Mouse (Mus musculus): Measurements from ENCODE around the gene Slc36a4. TPM values are rescaled to one million over a fixed set of nuclear protein-coding genes. Genes with fewer than 3 reads are reported as not detected.

Gene Slc36a4
- total RNA-seq (2021): 10 to 100 TPM; 18.2 to 19.3 TPM
- long read RNA-seq, experiment 1, full-length matches to known transcripts: 9 of 21 reads
- long read RNA-seq, experiment 1, partial matches to known transcripts: 2 of 21 reads
- long read RNA-seq, experiment 1, other reads (novel, unspliced or antisense): 10 of 21 reads
- long read RNA-seq, experiment 2, full-length matches to known transcripts: 3 of 11 reads
- long read RNA-seq, experiment 2, partial matches to known transcripts: 1 of 11 reads
- long read RNA-seq, experiment 2, other reads (novel, unspliced or antisense): 7 of 11 reads

- DNase-seq (ENCODE audit: low spot score in 2 of 2): peak; percentile 64 to 79
Measured at GRCm38 (mm10) chr9:15709599-15710381, at the start of gene Slc36a4. Gene Slc36a4 (plus strand): TSS chr9:15709738.

- DNase-seq (ENCODE audit: low spot score in 2 of 2): no peak
Measured at GRCm38 (mm10) chr9:15664606-15665005, 44.9 kb upstream of the Slc36a4 start.

- DNase-seq (ENCODE audit: low spot score in 2 of 2): no peak
Measured at GRCm38 (mm10) chr9:15669452-15669851, 40.1 kb upstream of the Slc36a4 start.

- no peak for DNase-seq (ENCODE audit: low spot score in 2 of 2)
Measured at GRCm38 (mm10) chr9:15670002-15670527, 39.5 kb upstream of the Slc36a4 start.

- no peak for DNase-seq (ENCODE audit: low spot score in 2 of 2)
Measured at GRCm38 (mm10) chr9:15672251-15672650, 37.3 kb upstream of the Slc36a4 start.

- peak; percentile 29 to 67 for DNase-seq (ENCODE audit: low spot score in 2 of 2)
Measured at GRCm38 (mm10) chr9:15681855-15682466, 27.6 kb upstream of the Slc36a4 start.

- DNase-seq (ENCODE audit: low spot score in 2 of 2): peak; percentile 44 to 64
Measured at GRCm38 (mm10) chr9:15685215-15685614, 24.3 kb upstream of the Slc36a4 start.

GRCm38 (mm10) chr9:15687358-15687757 is 22.2 kb upstream of the Slc36a4 start:
- no peak for DNase-seq (ENCODE audit: low spot score in 2 of 2)

GRCm38 (mm10) chr9:15693847-15694246 is 15.7 kb upstream of the Slc36a4 start:
- DNase-seq (ENCODE audit: low spot score in 2 of 2): no peak

GRCm38 (mm10) chr9:15694989-15695388 is 14.5 kb upstream of the Slc36a4 start:
- no peak for DNase-seq (ENCODE audit: low spot score in 2 of 2)

GRCm38 (mm10) chr9:15705706-15706105 is 3.8 kb upstream of the Slc36a4 start:
- DNase-seq (ENCODE audit: low spot score in 2 of 2): no peak

- no peak for DNase-seq (ENCODE audit: low spot score in 2 of 2)
Measured at GRCm38 (mm10) chr9:15708979-15709598, 449 bp upstream of the Slc36a4 start.

GRCm38 (mm10) chr9:15710821-15711565 is 1.5 kb downstream of the Slc36a4 start:
- DNase-seq (ENCODE audit: low spot score in 2 of 2): no peak

GRCm38 (mm10) chr9:15711676-15712075 is 2.1 kb downstream of the Slc36a4 start:
- DNase-seq (ENCODE audit: low spot score in 2 of 2): no peak

- DNase-seq (ENCODE audit: low spot score in 2 of 2): no peak
Measured at GRCm38 (mm10) chr9:15714792-15715191, 5.3 kb downstream of the Slc36a4 start.

- DNase-seq (ENCODE audit: low spot score in 2 of 2): no peak
Measured at GRCm38 (mm10) chr9:15715193-15715989, 5.9 kb downstream of the Slc36a4 start.

- DNase-seq (ENCODE audit: low spot score in 2 of 2): no peak
Measured at GRCm38 (mm10) chr9:15717363-15717762, 7.8 kb downstream of the Slc36a4 start.

- DNase-seq (ENCODE audit: low spot score in 2 of 2): no peak
Measured at GRCm38 (mm10) chr9:15718295-15718694, 8.8 kb downstream of the Slc36a4 start.

GRCm38 (mm10) chr9:15719594-15719993 is 10.1 kb downstream of the Slc36a4 start:
- no peak for DNase-seq (ENCODE audit: low spot score in 2 of 2)

- no peak for DNase-seq (ENCODE audit: low spot score in 2 of 2)
Measured at GRCm38 (mm10) chr9:15720556-15720955, 11.0 kb downstream of the Slc36a4 start.
